Comparison of ENCODE assay signal across 21 mouse cellular contexts in the genomic region with DNA sequence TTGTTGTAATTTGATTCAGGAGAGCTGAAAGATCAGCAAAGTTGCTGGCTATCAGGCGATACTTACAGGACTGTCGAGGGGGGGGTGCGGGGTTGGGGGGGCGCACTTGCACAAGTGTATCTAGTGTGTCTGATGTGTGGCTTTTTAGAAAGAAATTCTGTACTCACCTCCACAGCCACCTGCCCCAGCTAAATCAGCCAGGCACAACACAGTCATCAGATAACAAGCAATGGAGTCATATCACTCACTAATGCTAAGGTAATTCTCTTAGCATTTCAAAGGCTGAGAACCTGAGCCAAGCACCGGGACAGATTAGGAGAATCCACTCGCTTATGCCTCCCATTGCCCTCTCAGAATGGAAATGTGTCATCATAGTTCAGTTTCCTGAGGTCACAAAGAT.
"Had no signal": no experiment of that assay in that cellular context is flagged by ENCODE, and none has a peak within 500 bp of the region (broad histone marks: within the 10 kb centered on the region; RNA-seq: fewer than 3 reads in every experiment).

No protein-coding gene starts in this region.

- H3K36me3 ChIP-seq: liver, embryonic 13.5 days; liver, embryonic 15.5 days; lung, embryonic 15.5 days; neural tube, embryonic 13.5 days; neural tube, embryonic 15.5 days had no signal

- H3K27ac ChIP-seq: liver, embryonic 13.5 days; liver, embryonic 15.5 days; lung, embryonic 15.5 days; macrophage; neural tube, embryonic 13.5 days; neural tube, embryonic 15.5 days had no signal

- H3K9me3 ChIP-seq: liver, embryonic 13.5 days; liver, embryonic 15.5 days; lung, embryonic 15.5 days; megakaryocyte, embryonic 14.5 days; neural tube, embryonic 13.5 days; neural tube, embryonic 15.5 days had no signal

- H3K4me3 ChIP-seq: liver, embryonic 13.5 days; liver, embryonic 15.5 days; lung, embryonic 15.5 days; megakaryocyte, embryonic 14.5 days; myocyte; neural tube, embryonic 13.5 days; neural tube, embryonic 15.5 days had no signal

- H3K4me2 ChIP-seq: liver, embryonic 13.5 days; liver, embryonic 15.5 days; lung, embryonic 15.5 days; neural tube, embryonic 13.5 days; neural tube, embryonic 15.5 days had no signal

- DNase-seq: liver, embryonic 13.5 days; liver, postnatal 0 days; lung, adult 2 months; lung, postnatal 14 days; lung, postnatal 36 days; retina, postnatal 1 day; right cerebral cortex, adult 18-20 months; right cerebral cortex, postnatal 25 days; right cerebral cortex, postnatal 4 days; spleen, adult 18-20 months; thymus, adult 18-20 months; thymus, postnatal 14 days; thymus, postnatal 36 days had no signal

- H3K4me1 ChIP-seq: liver, embryonic 13.5 days; liver, embryonic 15.5 days; lung, embryonic 15.5 days; neural tube, embryonic 13.5 days; neural tube, embryonic 15.5 days had no signal

- ATAC-seq: liver, postnatal 0 days; lung, postnatal 0 days had no signal

- H3K9ac ChIP-seq: liver, embryonic 13.5 days; liver, embryonic 15.5 days; liver, postnatal 0 days; lung, embryonic 15.5 days; neural tube, embryonic 13.5 days; neural tube, embryonic 15.5 days had no signal

- H3K27me3 ChIP-seq: liver, embryonic 13.5 days; liver, embryonic 15.5 days; lung, embryonic 15.5 days; megakaryocyte, embryonic 14.5 days; neural tube, embryonic 13.5 days; neural tube, embryonic 15.5 days had no signal
